Mouse (Mus musculus): ENCODE data around the gene Wdr38. TPM values are rescaled to one million over a fixed set of nuclear protein-coding genes. Genes with fewer than 3 reads are reported as not detected.
"Not testable (repeated sequence)": the region's sequence is repeated elsewhere in the genome, so short reads cannot be mapped to it uniquely, and the experiment has no call there.

The Wdr38 gene
- polyA plus RNA-seq, 1 experiment from 2014 or later = 1.8 TPM

- ATAC-seq = not testable (repeated sequence)
- 98% methylated on average over 4 of the region's 5 CpGs for WGBS
These were observed 12.9 kb downstream of the Wdr38 start for GRCm38 (mm10) chr2:39010144-39010543.

GRCm38 (mm10) chr2:39011264-39011663, 14.0 kb downstream of the Wdr38 start:
- H3K9me3 ChIP-seq (replicated peaks; ENCODE audit: control insufficient read depth, low read length, poor library complexity, severe bottlenecking) = no peaks in the 10 kb centered on the region
- ATAC-seq = no peak
- H3K9ac ChIP-seq (ENCODE audit: low read depth, low read length) = no peak overlapping the region
- no peak overlapping the region for H3K27ac ChIP-seq (ENCODE audit: low read length)
- H3K4me3 ChIP-seq (ENCODE audit: low read depth, low read length) = no peak overlapping the region
- H3K27me3 ChIP-seq (ENCODE audit: control insufficient read depth, insufficient read depth, low read depth, low read length) = no peaks in the 10 kb centered on the region
- peaks cover 13% of the 10 kb centered on the region for H3K36me3 ChIP-seq (ENCODE audit: control insufficient read depth, insufficient read depth, low read length)
- no peak overlapping the region for H3K4me2 ChIP-seq (ENCODE audit: low read length)
- peaks cover 26% of the 10 kb centered on the region for H3K4me1 ChIP-seq (ENCODE audit: control insufficient read depth, insufficient read depth, low read length)

More at GRCm38 (mm10) chr2:39010144-39010543, 12.9 kb downstream of the Wdr38 start:
- H3K27me3 ChIP-seq (ENCODE audit: control insufficient read depth, insufficient read depth, low read depth, low read length); H3K4me3 ChIP-seq (ENCODE audit: low read depth, low read length); H3K9me3 ChIP-seq (replicated peaks; ENCODE audit: control insufficient read depth, low read length, poor library complexity, severe bottlenecking); H3K9ac ChIP-seq (ENCODE audit: low read depth, low read length); H3K36me3 ChIP-seq (ENCODE audit: control insufficient read depth, insufficient read depth, low read length); H3K27ac ChIP-seq (ENCODE audit: low read length); H3K4me2 ChIP-seq (ENCODE audit: low read length): not testable (repeated sequence)
- H3K4me1 ChIP-seq (ENCODE audit: control insufficient read depth, insufficient read depth, low read length) = peaks cover 32% of the 10 kb centered on the region

- no peaks in the 10 kb centered on the region for H3K9me3 ChIP-seq (replicated peaks; ENCODE audit: control insufficient read depth, low read length, poor library complexity, severe bottlenecking)
- WGBS = 94% methylated on average over 3 of the region's 3 CpGs
- no peak overlapping the region for H3K9ac ChIP-seq (ENCODE audit: low read depth, low read length)
- H3K4me3 ChIP-seq (ENCODE audit: low read depth, low read length) = no peak overlapping the region
- H3K36me3 ChIP-seq (ENCODE audit: control insufficient read depth, insufficient read depth, low read length) = peaks cover 19% of the 10 kb centered on the region
- ATAC-seq = no peak
- no peaks in the 10 kb centered on the region for H3K27me3 ChIP-seq (ENCODE audit: control insufficient read depth, insufficient read depth, low read depth, low read length)
- H3K4me2 ChIP-seq (ENCODE audit: low read length) = no peak overlapping the region
- H3K4me1 ChIP-seq (ENCODE audit: control insufficient read depth, insufficient read depth, low read length) = peaks cover 24% of the 10 kb centered on the region
- no peak overlapping the region for H3K27ac ChIP-seq (ENCODE audit: low read length)
These were observed 14.7 kb downstream of the Wdr38 start for GRCm38 (mm10) chr2:39011971-39012370.

- Histone ChIP-seq H3K27ac (ENCODE audit: low read length) (no peak overlapping the region), H3K4me3 (ENCODE audit: low read depth, low read length) (no peak overlapping the region), H3K4me2 (ENCODE audit: low read length) (no peak overlapping the region), H3K9ac (ENCODE audit: low read depth, low read length) (no peak overlapping the region), H3K9me3 (replicated peaks; ENCODE audit: control insufficient read depth, low read length, poor library complexity, severe bottlenecking) (no peaks in the 10 kb centered on the region), H3K4me1 (ENCODE audit: control insufficient read depth, insufficient read depth, low read length) (peaks cover 20% of the 10 kb centered on the region), H3K27me3 (ENCODE audit: control insufficient read depth, insufficient read depth, low read depth, low read length) (no peaks in the 10 kb centered on the region), H3K36me3 (ENCODE audit: control insufficient read depth, insufficient read depth, low read length) (peaks cover 19% of the 10 kb centered on the region)
- ATAC-seq = no peak
- WGBS = 85% methylated on average over 7 of the region's 7 CpGs
These were observed 15.5 kb downstream of the Wdr38 start for GRCm38 (mm10) chr2:39012768-39013279.

- Histone ChIP-seq H3K36me3 (ENCODE audit: control insufficient read depth, insufficient read depth, low read length) (peaks cover 39% of the 10 kb centered on the region), H3K27me3 (ENCODE audit: control insufficient read depth, insufficient read depth, low read depth, low read length) (no peaks in the 10 kb centered on the region), H3K4me2 (ENCODE audit: low read length) (no peak overlapping the region), H3K9ac (ENCODE audit: low read depth, low read length) (no peak overlapping the region), H3K27ac (ENCODE audit: low read length) (no peak overlapping the region), H3K4me1 (ENCODE audit: control insufficient read depth, insufficient read depth, low read length) (0 out of 2 replicates have a peak, but pooled peaks cover under 1% of the 10 kb centered on the region), H3K4me3 (ENCODE audit: low read depth, low read length) (no peak overlapping the region), H3K9me3 (replicated peaks; ENCODE audit: control insufficient read depth, low read length, poor library complexity, severe bottlenecking) (no peaks in the 10 kb centered on the region)
- WGBS = 89% methylated on average over 3 of the region's 3 CpGs
- no peak for ATAC-seq
These were observed 19.3 kb downstream of the Wdr38 start for GRCm38 (mm10) chr2:39016581-39016980.

- Histone ChIP-seq H3K4me2 (ENCODE audit: low read length) (no peak overlapping the region), H3K4me3 (ENCODE audit: low read depth, low read length) (no peak overlapping the region), H3K4me1 (ENCODE audit: control insufficient read depth, insufficient read depth, low read length) (no peaks in the 10 kb centered on the region), H3K27me3 (ENCODE audit: control insufficient read depth, insufficient read depth, low read depth, low read length) (no peaks in the 10 kb centered on the region), H3K27ac (ENCODE audit: low read length) (no peak overlapping the region), H3K9ac (ENCODE audit: low read depth, low read length) (no peak overlapping the region), H3K9me3 (replicated peaks; ENCODE audit: control insufficient read depth, low read length, poor library complexity, severe bottlenecking) (no peaks in the 10 kb centered on the region), H3K36me3 (ENCODE audit: control insufficient read depth, insufficient read depth, low read length) (peaks cover 58% of the 10 kb centered on the region)
- ATAC-seq = no peak
- WGBS = 92% methylated on average over 1 of the region's 1 CpGs
These were observed 22.7 kb downstream of the Wdr38 start for GRCm38 (mm10) chr2:39020004-39020403.

GRCm38 (mm10) chr2:39031611-39032010, 34.3 kb downstream of the Wdr38 start:
- Histone ChIP-seq H3K9ac (ENCODE audit: low read depth, low read length) (no peak overlapping the region), H3K4me3 (ENCODE audit: low read depth, low read length) (no peak overlapping the region), H3K36me3 (ENCODE audit: control insufficient read depth, insufficient read depth, low read length) (peaks cover 45% of the 10 kb centered on the region), H3K27ac (ENCODE audit: low read length) (no peak overlapping the region), H3K4me2 (ENCODE audit: low read length) (no peak overlapping the region), H3K4me1 (ENCODE audit: control insufficient read depth, insufficient read depth, low read length) (no peaks in the 10 kb centered on the region), H3K27me3 (ENCODE audit: control insufficient read depth, insufficient read depth, low read depth, low read length) (no peaks in the 10 kb centered on the region), H3K9me3 (replicated peaks; ENCODE audit: control insufficient read depth, low read length, poor library complexity, severe bottlenecking) (no peaks in the 10 kb centered on the region)
- no peak for ATAC-seq
- WGBS = 86% methylated on average over 1 of the region's 1 CpGs

- no peak for ATAC-seq
- H3K27ac ChIP-seq (ENCODE audit: low read length) = no peak overlapping the region
- WGBS = 100% methylated on average over 1 of the region's 1 CpGs
- no peak overlapping the region for H3K9ac ChIP-seq (ENCODE audit: low read depth, low read length)
- H3K4me2 ChIP-seq (ENCODE audit: low read length) = no peak overlapping the region
- no peaks in the 10 kb centered on the region for H3K9me3 ChIP-seq (replicated peaks; ENCODE audit: control insufficient read depth, low read length, poor library complexity, severe bottlenecking)
- no peaks in the 10 kb centered on the region for H3K27me3 ChIP-seq (ENCODE audit: control insufficient read depth, insufficient read depth, low read depth, low read length)
- no peak overlapping the region for H3K4me3 ChIP-seq (ENCODE audit: low read depth, low read length)
- H3K36me3 ChIP-seq (ENCODE audit: control insufficient read depth, insufficient read depth, low read length) = peaks cover 35% of the 10 kb centered on the region
- no peaks in the 10 kb centered on the region for H3K4me1 ChIP-seq (ENCODE audit: control insufficient read depth, insufficient read depth, low read length)
These were observed 42.9 kb downstream of the Wdr38 start for GRCm38 (mm10) chr2:39040215-39040614.

GRCm38 (mm10) chr2:39048515-39048914, 51.2 kb downstream of the Wdr38 start:
- no peak overlapping the region for H3K27ac ChIP-seq (ENCODE audit: low read length)
- no peak overlapping the region for H3K4me2 ChIP-seq (ENCODE audit: low read length)
- H3K9me3 ChIP-seq (replicated peaks; ENCODE audit: control insufficient read depth, low read length, poor library complexity, severe bottlenecking) = no peaks in the 10 kb centered on the region
- H3K9ac ChIP-seq (ENCODE audit: low read depth, low read length) = no peak overlapping the region
- H3K36me3 ChIP-seq (ENCODE audit: control insufficient read depth, insufficient read depth, low read length) = peaks cover 47% of the 10 kb centered on the region
- 98% methylated on average over 1 of the region's 1 CpGs for WGBS
- H3K4me3 ChIP-seq (ENCODE audit: low read depth, low read length) = no peak overlapping the region
- no peak for ATAC-seq
- H3K4me1 ChIP-seq (ENCODE audit: control insufficient read depth, insufficient read depth, low read length) = no peaks in the 10 kb centered on the region
- H3K27me3 ChIP-seq (ENCODE audit: control insufficient read depth, insufficient read depth, low read depth, low read length) = no peaks in the 10 kb centered on the region

Measured in midbrain, embryonic 16.5 days (tissue).